Mouse (Mus musculus) inflammation-experienced regulatory T-cells, adult 6 months (primary cell): ENCODE measurements around the gene Polr2i. TPM values are rescaled to one million over a fixed set of nuclear protein-coding genes. Genes with fewer than 3 reads are reported as not detected.
"Not testable (repeated sequence)": the region's sequence is repeated elsewhere in the genome, so short reads cannot be mapped to it uniquely, and the experiment has no call there.

Experiments used
- ATAC-seq: one replicate; pipeline ENCODE4 v1.8.0; 2017
- polyA plus RNA-seq, 3 experiments: library from polyadenylated mRNA; unstranded; fragments of 100-300 nt; shearing (Covaris generic); gene quantifications; one replicate each; pipeline ENCODE4 v1.2.1; 2017

The Polr2i gene
- polyA plus RNA-seq, 3 experiments from 2014 or later: 51.0 to 54.5 (median 54.2) TPM

DNA sequence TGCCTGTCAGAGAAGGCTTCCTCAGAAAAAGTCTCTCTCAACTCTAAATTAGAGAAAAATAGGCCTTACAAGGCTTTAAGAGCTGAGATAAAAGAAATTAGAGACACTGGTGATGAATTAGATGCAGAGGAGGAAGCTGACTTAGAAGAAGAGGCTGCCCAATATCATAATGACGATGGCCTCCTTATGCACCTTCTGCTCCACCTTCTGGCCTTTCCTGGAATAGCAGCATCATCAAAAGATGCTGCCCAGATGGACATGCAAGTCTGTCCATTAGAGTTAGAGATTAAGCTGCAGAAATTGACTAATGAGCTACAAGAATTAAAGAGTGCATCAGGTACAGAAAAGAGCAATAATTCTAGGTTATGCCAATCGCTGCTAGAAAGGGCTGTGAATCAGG is 26.4 kb upstream of the Polr2i start:
- ATAC-seq: peak; percentile 75

DNA sequence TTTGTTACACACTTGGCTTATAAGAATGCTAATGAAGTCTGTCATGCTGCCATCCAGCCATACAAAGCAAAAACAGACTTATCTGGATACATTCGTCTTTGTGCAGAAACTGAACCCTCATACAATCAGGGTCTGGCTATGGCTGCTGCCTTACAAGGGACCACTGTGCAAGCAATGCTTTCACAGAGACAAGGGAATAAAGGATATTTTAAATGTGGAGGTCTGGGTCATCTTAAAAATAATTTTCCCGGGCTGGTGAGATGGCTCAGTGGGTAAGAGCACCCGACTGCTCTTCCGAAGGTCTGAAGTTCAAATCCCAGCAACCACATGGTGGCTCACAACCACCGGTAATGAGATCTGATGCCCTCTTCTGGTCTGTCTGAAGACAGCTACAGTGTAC is 25.4 kb upstream of the Polr2i start:
- not testable (repeated sequence) for ATAC-seq

DNA sequence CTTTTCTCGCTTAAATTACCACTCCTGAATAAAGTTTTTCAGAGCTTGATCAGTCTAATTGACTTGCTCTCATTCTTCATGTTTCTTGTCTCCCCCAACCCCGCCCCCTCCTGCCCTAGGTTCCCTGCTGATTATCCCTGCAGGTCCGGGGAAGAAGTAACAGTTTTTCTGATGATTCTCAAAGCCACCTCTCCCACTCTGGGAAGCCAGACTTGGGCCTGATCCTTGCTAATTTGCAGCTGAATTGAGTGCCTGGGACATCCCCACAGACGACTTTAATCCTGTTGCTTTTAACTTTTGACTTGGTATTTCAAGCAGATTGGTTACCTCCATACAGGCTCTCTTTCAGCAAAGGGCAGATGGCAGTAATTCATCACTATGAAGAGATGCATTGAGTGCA is 20.7 kb upstream of the Polr2i start:
- ATAC-seq: no peak

DNA sequence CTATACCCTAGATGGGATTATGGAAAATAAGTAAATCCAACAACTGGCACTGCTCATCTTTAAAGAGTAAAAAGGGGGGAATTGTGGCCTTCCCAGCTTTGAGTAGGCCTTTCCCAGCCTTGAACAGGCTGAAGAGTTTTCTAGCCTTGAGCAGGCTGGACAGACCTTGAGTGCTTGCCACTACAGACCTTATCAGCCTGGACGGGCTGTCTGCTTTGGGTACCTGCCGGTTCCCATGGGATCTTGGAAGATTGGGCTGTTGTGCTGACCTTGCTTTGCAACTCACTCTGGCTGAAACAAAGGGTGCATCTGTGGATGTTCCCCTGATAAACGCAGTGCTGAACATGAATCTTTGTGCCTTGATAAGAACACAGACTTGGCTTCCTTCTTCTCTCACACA is 17.9 kb upstream of the Polr2i start:
- no peak for ATAC-seq

DNA sequence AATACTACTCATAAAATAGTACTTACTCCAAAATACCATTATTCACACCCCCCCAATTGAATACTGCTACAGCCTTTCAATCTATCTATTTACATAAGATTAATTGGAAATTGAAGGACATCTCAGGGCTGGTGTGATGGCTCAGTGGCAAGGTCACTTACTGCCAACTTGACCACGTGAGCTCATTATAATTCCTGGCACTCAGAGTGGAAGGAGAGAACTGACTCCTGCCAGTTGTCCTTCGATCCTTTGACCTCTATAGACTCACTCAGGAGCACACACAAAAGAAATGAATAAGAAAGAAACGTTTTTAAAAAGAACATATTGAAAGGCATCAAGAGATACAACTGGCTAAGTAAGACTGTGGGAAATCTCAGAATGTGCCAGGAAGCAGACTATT is 15.9 kb upstream of the Polr2i start:
- no peak for ATAC-seq

DNA sequence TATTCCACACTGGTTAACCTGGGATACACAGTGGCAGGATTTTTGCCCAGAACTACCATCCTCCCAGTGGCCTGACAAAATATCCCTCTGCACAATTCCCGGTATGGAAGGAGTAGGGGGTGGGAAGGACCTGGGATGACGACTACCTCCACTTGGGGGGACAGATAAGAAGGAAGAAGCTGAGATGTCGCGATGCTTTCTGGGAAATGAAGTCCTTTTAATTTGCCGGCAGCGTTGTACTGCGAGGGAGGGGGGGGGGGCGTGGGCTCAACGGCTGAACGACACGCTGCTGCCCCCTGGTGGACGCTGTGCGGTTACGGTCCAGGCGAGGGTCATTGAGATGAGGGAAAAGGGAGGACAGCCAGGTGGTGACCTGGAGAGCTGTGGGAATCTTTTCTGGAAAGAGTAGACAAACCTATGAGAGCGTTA is 15.0 kb upstream of the Polr2i start:
- ATAC-seq: peak; percentile 68

DNA sequence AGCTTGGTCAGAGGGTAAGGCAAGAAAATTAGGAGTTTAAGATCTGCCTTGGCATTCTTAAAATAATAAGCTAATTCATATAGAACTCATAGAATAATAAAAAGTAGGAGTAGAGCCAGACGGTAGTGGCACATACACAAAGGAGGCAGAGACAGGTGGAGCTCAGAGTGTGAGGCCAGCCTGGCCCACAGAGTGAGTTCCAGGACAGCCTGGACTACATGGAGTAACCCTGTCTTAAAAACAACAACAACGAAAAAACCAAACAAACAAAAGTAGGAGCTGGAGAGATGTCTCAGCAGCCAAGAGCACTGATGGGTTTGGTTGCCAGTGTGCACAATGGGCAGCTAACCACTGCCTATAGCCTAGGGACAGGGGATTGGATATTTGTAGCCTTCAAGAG is 14.5 kb upstream of the Polr2i start:
- no peak for ATAC-seq

DNA sequence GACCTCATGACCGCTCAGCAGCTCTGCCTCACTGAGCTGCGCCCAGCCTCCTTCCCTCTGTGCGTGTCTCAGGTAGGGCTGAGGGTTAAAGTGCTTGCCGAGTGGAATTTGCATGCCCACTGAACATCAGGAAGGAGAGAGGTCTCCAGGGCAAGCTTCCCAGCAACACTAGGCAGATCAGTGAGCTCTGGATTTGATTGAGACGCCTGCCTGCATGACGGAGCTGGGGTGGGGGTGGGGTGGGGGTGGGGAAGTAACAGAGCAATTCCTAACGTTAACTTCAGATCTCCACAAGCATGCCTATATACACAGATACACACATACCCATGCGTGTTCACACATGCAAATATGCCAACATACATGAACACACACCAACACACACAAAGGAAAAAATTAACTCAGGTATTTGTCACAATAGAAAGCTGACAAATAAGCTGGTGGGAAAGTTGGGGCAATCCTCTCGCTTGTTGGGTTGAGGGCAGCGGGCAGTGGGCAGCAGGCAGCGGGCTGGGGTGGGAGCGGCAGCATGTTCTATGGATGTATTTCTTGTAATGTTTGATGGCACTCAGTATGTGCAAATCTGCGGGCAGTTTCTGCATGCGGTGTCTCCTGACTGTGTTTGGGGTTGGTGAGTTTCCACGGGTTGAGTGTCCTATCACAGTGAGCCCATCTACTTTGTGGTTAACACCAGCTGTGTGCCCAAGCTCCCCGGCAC is 12.3 kb upstream of the Polr2i start:
- peak; percentile 54 for ATAC-seq

DNA sequence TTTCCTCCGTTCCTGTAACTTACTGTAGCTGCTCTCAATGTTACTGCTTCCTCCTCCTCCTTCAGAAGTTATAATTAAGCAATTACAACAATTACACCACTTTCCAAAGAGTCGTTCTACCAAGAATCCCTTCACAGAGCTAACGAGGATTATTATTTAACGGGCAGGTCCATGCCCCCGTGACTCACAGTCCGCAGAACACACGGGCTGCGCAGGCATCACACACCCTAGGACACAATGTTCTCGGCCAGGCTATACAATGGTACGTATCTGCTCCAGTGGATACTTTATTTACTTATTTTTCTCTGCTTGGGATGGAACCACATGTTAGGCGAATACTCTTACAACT is 11.8 kb upstream of the Polr2i start:
- ATAC-seq: peak; percentile 8

DNA sequence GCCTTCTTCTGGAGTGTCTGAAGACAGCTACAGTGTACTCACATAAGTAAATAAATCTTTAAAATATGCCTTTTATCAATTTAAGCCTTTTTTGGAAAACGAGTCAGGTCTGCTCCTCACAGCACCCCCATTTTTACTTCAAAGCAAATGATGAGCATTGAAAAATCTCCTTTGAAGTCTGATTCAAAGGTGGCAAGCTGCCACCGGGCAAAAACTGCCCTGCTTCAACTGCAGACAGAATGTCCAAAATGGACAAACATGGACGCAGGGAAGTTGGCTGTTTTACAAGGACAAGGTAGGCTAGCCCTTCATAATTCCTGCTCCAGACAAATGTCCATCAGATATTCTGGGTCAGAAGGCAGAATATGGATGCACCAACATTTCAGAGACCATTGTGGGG is 10.3 kb upstream of the Polr2i start:
- ATAC-seq: no peak

DNA sequence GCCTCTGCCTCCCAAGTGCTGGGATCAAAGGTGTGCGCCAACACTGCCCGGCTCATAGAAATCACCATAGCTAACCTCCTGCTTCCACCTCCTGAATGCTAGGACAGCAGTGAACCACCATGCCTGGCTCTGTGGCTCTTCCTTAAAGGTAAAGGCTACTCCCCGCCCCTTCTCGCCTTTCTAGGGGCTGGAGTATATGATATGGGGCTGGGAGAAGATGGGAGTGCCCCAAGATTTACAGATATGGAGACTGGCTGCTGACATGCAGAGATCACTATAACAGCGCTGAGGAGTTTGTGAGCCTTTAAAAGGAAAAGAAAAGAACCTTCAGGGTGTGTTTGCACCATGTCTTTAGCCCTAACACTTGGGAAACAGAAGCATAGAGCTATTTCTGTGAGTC is 9.5 kb upstream of the Polr2i start:
- ATAC-seq: no peak

DNA sequence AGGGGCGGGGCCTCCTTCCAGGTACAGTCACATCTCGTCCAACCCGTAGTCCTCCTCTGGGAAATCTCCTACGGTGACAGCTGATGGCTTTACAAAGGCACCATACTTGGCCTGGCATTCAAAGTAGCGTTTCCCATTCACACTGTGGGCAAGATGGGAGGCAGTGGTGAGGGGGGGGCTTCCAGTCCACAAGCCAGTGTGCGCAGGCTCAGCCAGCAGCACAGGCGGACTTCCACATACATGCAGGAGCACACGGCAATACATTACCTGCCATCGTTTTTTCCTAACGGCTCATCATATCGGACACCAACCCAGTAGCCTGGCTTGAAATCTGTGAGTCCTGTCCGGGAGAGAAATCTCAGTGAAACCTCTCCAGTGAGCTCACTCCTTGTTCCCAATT is 7.5 kb upstream of the Polr2i start:
- ATAC-seq: no peak

DNA sequence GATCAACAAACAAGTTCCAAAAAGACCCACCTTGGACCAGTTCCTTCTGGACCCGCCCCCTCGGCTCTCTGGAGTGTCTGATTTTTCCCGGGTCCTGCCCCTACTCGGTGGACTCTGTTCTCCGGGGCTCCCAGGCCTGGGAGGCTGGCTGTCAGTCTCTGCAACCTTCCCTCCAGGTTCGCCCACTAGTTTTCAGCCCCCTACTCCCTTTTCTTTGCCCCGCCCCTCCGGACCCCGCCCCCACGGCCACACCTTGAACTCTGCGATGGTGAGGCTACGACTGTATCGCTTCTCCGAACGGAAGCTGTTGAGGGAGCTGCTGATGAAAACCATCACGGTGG is 450 bp upstream of the Polr2i start:
- ATAC-seq: no peak

DNA sequence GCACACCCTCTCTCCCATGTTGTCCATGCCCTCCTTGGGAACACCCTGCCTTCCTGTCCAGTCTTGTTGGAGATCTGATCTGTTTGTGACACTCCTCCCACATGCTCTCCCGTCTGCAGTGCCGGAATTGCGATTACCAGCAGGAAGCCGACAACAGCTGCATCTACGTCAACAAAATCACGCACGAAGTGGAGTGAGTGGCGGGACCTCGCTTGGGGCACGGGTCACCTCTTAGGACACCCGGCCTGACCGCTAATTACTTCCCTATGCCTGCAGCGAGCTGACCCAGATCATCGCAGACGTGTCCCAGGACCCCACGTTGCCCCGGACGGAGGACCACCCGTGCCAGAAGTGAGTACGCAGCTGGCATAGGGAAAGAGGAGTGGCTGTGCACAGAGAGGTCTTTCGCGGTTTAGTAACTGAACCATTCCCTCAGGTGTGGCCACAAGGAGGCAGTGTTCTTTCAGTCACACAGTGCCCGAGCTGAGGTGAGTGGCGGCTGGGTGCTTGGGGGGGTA is 942 bp downstream of the Polr2i start:
- ATAC-seq: no peak

DNA sequence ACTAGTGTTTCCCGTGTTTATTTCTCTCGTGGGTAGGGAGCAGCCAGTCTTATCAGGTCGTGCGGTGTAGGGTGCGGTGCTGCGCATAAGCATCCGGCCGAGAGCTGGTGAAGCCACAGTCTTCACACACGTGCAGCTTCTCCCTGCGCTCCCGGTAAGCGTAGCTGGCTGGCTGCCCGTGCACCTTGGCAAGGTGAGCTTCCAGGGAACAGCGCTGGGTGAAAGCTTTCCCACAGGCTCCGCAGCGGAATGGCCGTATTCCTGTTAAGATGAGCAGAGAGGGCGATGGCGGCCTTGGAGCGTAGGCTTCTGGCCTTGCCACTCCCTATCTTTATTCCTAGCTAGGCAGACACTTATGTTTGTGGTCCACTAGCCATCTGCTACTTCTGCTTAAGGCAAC is 1.6 kb downstream of the Polr2i start:
- no peak for ATAC-seq

DNA sequence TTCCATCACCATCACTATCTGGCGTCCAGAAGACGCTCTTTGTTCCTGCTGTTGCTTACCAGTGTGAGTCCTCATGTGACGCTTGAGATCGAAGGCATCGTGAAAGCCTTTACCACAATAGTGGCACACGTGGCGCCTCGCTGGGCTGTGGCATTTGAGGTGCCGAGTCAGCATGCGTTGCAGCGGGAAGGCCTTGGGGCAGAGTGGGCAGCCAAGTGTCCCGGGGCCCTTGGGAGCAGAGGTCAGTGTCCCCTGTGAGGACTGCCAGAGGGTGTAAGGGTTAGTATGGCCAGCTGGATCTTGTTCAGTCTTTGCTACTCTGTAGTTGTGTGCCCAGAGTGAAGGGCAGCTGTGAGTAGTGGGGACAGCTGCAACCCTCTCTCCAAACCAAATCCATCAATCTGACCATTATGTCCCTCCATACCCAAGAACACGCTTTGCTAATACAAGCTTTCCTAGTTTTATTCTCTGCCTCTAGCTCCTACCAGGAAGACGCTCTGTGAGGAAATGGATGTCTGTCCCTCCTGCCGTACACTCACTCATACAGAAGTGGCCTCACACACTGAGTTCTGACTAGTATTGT is 2.6 kb downstream of the Polr2i start:
- ATAC-seq: no peak

DNA sequence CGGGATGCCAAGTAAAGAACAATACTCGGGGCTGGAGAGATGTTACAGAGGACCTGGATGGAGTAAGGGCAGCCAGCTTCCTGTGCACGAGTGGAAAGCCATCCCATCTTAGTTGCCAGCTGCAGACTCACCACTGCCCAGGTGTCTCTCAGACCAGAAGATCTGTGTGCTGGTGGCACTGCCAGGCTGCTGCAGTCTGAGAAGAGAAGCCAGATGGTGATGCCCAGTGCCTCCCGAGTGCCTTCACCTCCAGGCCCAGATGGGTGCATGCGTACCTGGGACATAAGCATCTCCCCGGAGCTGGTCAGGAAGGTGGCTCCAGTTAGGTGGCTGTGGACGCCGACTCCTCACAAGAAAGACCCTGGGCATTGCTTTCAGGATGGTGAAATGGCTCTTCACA is 3.3 kb downstream of the Polr2i start:
- no peak for ATAC-seq

DNA sequence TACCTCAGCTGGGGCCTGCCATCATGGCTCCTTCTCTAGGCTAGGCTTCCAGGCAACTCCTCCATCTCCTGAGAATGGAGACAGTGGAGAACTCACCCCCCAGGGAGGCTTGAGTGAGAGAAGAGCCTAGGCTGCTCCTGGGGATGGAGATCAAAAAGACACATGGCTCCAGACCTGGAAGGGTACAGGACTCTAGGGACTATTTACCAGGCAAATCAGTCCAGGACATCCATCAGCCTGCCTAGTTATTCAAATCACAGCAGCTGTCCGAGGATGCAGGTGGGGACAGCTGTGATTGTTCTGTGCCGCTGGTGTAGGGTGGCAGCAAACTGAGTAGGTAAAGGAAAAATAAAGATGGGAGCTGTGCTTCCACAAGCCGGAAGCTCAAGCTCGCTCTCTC is 3.9 kb downstream of the Polr2i start, which contains the start of gene Ovol3:
Ovol3 (minus strand) TSS at position 101 of the 400 bp plus-strand sequence.
- no peak for ATAC-seq

DNA sequence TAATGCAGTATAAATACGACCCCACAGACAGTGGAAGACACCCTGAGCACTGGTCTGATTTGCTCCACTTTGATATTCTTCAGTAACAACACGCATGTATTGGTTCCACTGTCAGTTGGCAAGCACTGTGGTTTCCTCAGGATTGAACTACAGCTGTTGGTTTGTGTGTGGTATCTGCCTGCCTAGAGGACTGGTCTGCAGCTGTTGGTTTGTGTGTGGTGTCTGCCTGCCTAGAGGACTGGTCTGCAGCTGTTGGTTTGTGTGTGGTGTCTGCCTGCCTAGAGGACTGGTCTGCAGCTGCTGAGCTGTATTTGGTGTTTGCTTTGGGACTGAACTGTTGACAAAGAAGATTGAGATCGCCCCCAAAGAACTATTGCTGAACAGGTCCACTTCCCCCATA is 5.6 kb downstream of the Polr2i start:
- not testable (repeated sequence) for ATAC-seq

DNA sequence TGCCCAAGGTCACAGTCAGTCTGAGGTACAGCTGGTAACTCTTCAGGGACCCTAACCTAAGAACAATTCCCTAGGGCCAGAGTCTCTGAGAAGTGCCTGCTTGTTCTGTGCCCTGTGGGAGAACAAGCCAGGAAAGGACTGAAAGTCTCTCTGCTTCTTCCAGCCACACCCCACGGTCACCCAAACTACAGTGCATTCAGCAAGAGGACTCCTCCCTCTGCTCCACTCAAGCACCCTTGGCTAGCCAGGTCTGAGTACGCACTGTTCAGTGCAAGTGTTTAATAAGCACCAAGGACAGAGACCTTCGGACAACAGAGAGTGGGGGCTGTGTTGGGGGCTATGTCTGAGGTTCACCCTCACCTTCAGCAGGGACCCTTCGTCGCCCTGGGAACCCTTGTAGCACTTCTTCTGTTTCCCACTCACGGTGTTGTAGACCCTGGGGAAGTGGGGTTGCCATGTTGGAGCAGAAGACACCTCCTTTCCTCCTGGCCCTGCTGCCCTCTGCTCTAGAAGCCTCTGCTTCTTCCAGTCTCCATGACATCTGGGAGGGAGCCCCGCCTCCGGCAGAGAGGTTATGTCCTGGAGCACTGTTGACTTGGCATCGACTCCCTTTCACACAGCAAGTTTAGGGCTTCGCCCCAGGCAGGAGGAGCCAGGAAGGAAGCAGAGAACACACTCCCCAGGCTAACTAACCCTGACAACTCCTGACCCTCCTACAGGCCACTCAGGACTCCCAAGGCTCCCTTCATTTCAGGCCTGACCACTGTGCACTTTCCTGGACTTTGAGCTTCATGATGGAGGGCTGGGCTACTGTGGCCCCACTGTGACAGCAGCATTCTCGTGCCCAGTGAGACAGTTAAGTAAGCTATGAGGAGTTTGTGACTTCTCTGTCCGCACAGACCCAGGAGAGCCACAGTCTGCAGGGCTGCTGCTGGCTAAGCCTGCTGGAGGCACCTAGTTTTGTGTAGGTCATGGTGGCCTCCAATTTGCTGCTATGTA is 20.5 kb downstream of the Polr2i start:
- no peak for ATAC-seq

DNA sequence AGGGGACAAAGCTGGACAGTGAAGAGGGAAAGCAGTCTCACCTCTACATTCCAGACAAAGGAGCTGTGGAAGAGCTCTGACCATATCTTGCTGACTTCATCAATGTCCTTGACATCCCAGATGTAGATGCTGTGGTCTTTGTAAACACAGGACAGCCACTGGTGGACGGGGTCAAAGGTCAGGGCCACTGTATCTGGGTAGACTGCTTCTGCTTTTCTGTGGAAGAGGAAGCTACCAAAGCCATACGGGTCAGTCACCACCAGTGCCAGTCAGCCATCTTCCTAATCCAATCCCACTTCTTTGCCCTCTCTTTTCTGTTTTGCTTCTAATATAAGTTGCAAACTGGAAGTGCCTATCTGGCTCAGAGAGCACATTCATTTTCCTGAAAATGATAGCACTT is 33.3 kb downstream of the Polr2i start:
- ATAC-seq: no peak

DNA sequence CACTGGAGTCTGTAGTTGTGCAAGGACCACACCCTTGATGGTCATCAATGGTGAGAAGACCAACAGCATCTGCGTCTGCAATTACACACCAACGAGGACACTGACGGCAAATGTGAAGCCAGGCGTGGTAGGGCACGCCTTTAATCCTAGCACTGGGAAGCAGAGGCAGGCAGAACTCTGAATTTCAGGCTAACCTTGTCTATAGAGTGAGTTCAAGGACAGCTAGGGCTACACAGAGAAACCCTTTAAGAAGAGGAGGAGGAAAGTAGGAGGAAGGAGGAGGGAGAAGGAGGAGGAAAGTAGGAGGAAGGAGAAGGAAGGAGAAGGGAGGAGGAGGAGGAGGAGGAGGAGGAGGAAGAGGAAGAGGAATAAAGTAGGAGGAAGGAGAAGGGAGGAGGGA is 33.8 kb downstream of the Polr2i start:
- ATAC-seq: no peak

DNA sequence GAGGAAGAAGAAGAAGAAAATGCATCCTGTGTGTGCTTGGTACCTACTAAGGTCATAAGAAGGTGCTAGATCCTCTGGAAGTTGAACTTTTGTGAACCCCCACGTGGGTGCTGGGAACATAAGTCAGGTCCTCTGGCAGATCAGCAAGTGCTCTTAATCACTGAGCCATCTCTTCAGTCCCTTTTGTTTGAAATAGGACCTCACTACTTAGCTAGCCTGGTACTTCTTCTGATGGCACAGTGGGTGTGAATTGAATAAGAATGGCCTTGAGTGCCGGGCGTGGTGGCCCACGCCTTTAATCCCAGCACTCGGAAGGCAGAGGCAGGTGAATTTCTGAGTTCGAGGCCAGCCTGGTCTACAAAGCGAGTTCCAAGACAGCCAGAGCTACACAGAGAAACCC is 34.2 kb downstream of the Polr2i start:
- no peak for ATAC-seq
